In genomic region chrX:10485664-10486211, GRCm38 (mm10) we compare ENCODE assay signal across 8 mouse cellular contexts. TPM values are rescaled to one million over a fixed set of nuclear protein-coding genes. Genes with fewer than 3 reads are reported as not detected.
DNase-seq lines count a peak whose midpoint lies in the region; ATAC-seq and TF ChIP-seq lines count a peak whose summit lies in the region.

No protein-coding gene starts in this region.

- ATAC-seq in limb, embryonic 11.5 days (ENCODE audit: insufficient number of reproducible peaks, low FRiP score, low TSS enrichment, low read depth): peak; percentile 60; the same call in 1 of the 2 replicates
- peak; percentile 89 for ATAC-seq in midbrain, embryonic 14.5 days (ENCODE audit: low FRiP score, low TSS enrichment)

- 20% methylated on average over 27 of the region's 27 CpGs for WGBS in embryonic facial prominence, embryonic 10.5 days
- 5% methylated on average over 27 of the region's 27 CpGs for WGBS in kidney, adult 2 months
- 17% methylated on average over 27 of the region's 27 CpGs for WGBS in limb, embryonic 11.5 days
- WGBS in midbrain, embryonic 14.5 days: 15% methylated on average over 27 of the region's 27 CpGs

- H3K27ac ChIP-seq in embryonic facial prominence, embryonic 10.5 days (replicated peaks): peak overlapping the region; percentile 82
- H3K27ac ChIP-seq in kidney, adult 2 months (ENCODE audit: insufficient read depth, low read depth, low read length): no peak overlapping the region
- H3K27ac ChIP-seq in limb, embryonic 11.5 days (replicated peaks; ENCODE audit: low read depth, low read length): no peak overlapping the region
- peak overlapping the region; percentile 77 for H3K27ac ChIP-seq in midbrain, embryonic 14.5 days (replicated peaks; ENCODE audit: low read depth, low read length)
- no peak overlapping the region for H3K27ac ChIP-seq in testis, adult 2 months (ENCODE audit: control insufficient read depth, insufficient read depth, low read depth, low read length)

- H3K27me3 ChIP-seq in embryonic facial prominence, embryonic 10.5 days (replicated peaks; ENCODE audit: low read depth, poor library complexity, severe bottlenecking): peaks cover 21% of the 10 kb centered on the region
- no peaks in the 10 kb centered on the region for H3K27me3 ChIP-seq in kidney, adult 2 months (replicated peaks; ENCODE audit: control insufficient read depth, insufficient read depth, low read length)
- no peaks in the 10 kb centered on the region for H3K27me3 ChIP-seq in limb, embryonic 11.5 days (ENCODE audit: control insufficient read depth, insufficient read depth, low read length)
- H3K27me3 ChIP-seq in midbrain, embryonic 14.5 days (ENCODE audit: control insufficient read depth, insufficient read depth, low read length): no peaks in the 10 kb centered on the region
- no peaks in the 10 kb centered on the region for H3K27me3 ChIP-seq in testis, adult 2 months (ENCODE audit: control insufficient read depth, insufficient read depth, low read length)

- DNase-seq in layer of hippocampus, adult 11-12 months (ENCODE audit: low spot score): peak; percentile 65
- DNase-seq in layer of hippocampus, adult 9-10 months (ENCODE audit: low spot score): no peak
- peak; percentile 69 for DNase-seq in embryonic facial prominence, embryonic 10.5 days (ENCODE audit: low spot score)
- DNase-seq in heart, adult 18-20 months: peak; percentile 33 to 44
- DNase-seq in kidney, adult 2 months: peak; percentile 38
- DNase-seq in limb, embryonic 11.5 days (ENCODE audit: low spot score): peak; percentile 51
- peak; percentile 79 for DNase-seq in midbrain, embryonic 14.5 days

- no peaks in the 10 kb centered on the region for H3K36me3 ChIP-seq in embryonic facial prominence, embryonic 10.5 days (replicated peaks)
- no peaks in the 10 kb centered on the region for H3K36me3 ChIP-seq in kidney, adult 2 months (ENCODE audit: control insufficient read depth, insufficient read depth, low read length)
- H3K36me3 ChIP-seq in limb, embryonic 11.5 days (ENCODE audit: control insufficient read depth, insufficient read depth, low read length): no peaks in the 10 kb centered on the region
- H3K36me3 ChIP-seq in midbrain, embryonic 14.5 days (ENCODE audit: control insufficient read depth, insufficient read depth, low read length): no peaks in the 10 kb centered on the region
- H3K36me3 ChIP-seq in testis, adult 2 months (ENCODE audit: control insufficient read depth, insufficient read depth, low read length): no peaks in the 10 kb centered on the region

- H3K9ac ChIP-seq in limb, embryonic 11.5 days (ENCODE audit: low read length): 0 out of 2 replicates have a peak overlapping the region, but pooled peaks have one; percentile 37
- H3K9ac ChIP-seq in midbrain, embryonic 14.5 days (replicated peaks; ENCODE audit: low read length): peak overlapping the region; percentile 59

- TF ChIP-seq CTCF in kidney, adult 2 months (conservative IDR thresholded peaks at IDR 0.05; ENCODE audit: insufficient read depth, insufficient read length, low read depth, low read length): 0 out of 2 replicates have a peak, but pooled peaks have one; percentile 4
- TF ChIP-seq CTCF in testis, adult 2 months (IDR thresholded peaks at IDR 0.05; ENCODE audit: control insufficient read depth, insufficient read depth, insufficient replicate concordance, low read depth, low read length): no peak

- H3K4me2 ChIP-seq in limb, embryonic 11.5 days (ENCODE audit: low read depth, severe bottlenecking): peak overlapping the region; percentile 57
- H3K4me2 ChIP-seq in midbrain, embryonic 14.5 days (ENCODE audit: low read length): peak overlapping the region; percentile 53

- TF ChIP-seq POLR2A in kidney, adult 2 months (IDR thresholded peaks at IDR 0.05; ENCODE audit: low read depth, low read length): no peak
- no peak for TF ChIP-seq POLR2A in testis, adult 2 months (IDR thresholded peaks at IDR 0.05; ENCODE audit: control insufficient read depth, low read depth, low read length)

- peaks cover 5% of the 10 kb centered on the region; the same call in 1 of the 2 replicates for H3K4me1 ChIP-seq in embryonic facial prominence, embryonic 10.5 days
- H3K4me1 ChIP-seq in kidney, adult 2 months (ENCODE audit: control insufficient read depth, insufficient read depth, low read length): no peaks in the 10 kb centered on the region
- no peaks in the 10 kb centered on the region for H3K4me1 ChIP-seq in limb, embryonic 11.5 days (ENCODE audit: control insufficient read depth, insufficient read depth, low read length)
- no peaks in the 10 kb centered on the region for H3K4me1 ChIP-seq in midbrain, embryonic 14.5 days (ENCODE audit: control insufficient read depth, insufficient read depth, low read length)
- H3K4me1 ChIP-seq in testis, adult 2 months (ENCODE audit: control insufficient read depth, insufficient read depth, low read length): peaks cover 4% of the 10 kb centered on the region; the same call in 1 of the 2 replicates

- no peaks in the 10 kb centered on the region for H3K9me3 ChIP-seq in embryonic facial prominence, embryonic 10.5 days
- no peaks in the 10 kb centered on the region for H3K9me3 ChIP-seq in limb, embryonic 11.5 days (ENCODE audit: control insufficient read depth, low read length)
- no peaks in the 10 kb centered on the region for H3K9me3 ChIP-seq in midbrain, embryonic 14.5 days (ENCODE audit: control insufficient read depth, low read length)

- peak overlapping the region; percentile 63 for H3K4me3 ChIP-seq in embryonic facial prominence, embryonic 10.5 days
- peak overlapping the region; percentile 79 for H3K4me3 ChIP-seq in kidney, adult 2 months (ENCODE audit: insufficient read depth, low read depth, low read length)
- H3K4me3 ChIP-seq in limb, embryonic 11.5 days (ENCODE audit: low read depth, low read length): peak overlapping the region; percentile 37
- H3K4me3 ChIP-seq in midbrain, embryonic 14.5 days (replicated peaks; ENCODE audit: low read depth, low read length): peak overlapping the region; percentile 47
- peak overlapping the region; percentile 74 for H3K4me3 ChIP-seq in testis, adult 2 months (ENCODE audit: control insufficient read depth, low read depth, low read length)

RNA-seq across cellular contexts. Expression of gene Tspan7, which starts 0.8 kb away (rescaled TPM):
- 84.4 and 87.8 TPM in 2 replicates for polyA plus RNA-seq in embryonic facial prominence, embryonic 10.5 days (2016; fragmentation: Nextera tagmentation; extraction: Ambion mirVana)
- total RNA-seq in heart, adult 18-20 months (2021): 100 to 1,000 TPM; 126 to 137 TPM
- 81.7 and 86.1 TPM in 2 replicates for polyA plus RNA-seq in kidney, adult 2 months (2012; rRNA removed)
- 49.2 and 50.9 TPM in 2 replicates for polyA plus RNA-seq in limb, embryonic 11.5 days (2014; fragmentation: Nextera tagmentation; extraction: Ambion mirVana)
- 332 and 367 TPM in 2 replicates for polyA plus RNA-seq in midbrain, embryonic 14.5 days (2014; fragmentation: Nextera tagmentation; extraction: Ambion mirVana)
- 2.8 and 4.0 TPM in 2 replicates for polyA plus RNA-seq in testis, adult 2 months (2012; rRNA removed)

Comparison
In these comparisons a context has a peak if more than half of its experiments do, and no peak if none do; other contexts are left out.
1. H3K27ac ChIP-seq: peak in embryonic facial prominence, embryonic 10.5 days (single experiment) and midbrain, embryonic 14.5 days (single experiment); none in kidney, adult 2 months (single experiment), limb, embryonic 11.5 days (single experiment) and testis, adult 2 months (single experiment).
2. RNA of gene Tspan7, which starts 0.8 kb away (polyA plus RNA-seq): 332 to 367 TPM in midbrain, embryonic 14.5 days, 81.7 to 86.1 TPM in kidney, adult 2 months, 84.4 to 87.8 TPM in embryonic facial prominence, embryonic 10.5 days and 49.2 to 50.9 TPM in limb, embryonic 11.5 days; 2.8 to 4.0 TPM in testis, adult 2 months; every median in the first group is over 10 times any median in the second.
3. Peak in every context shown above with its lines, with median percentiles within 50 percentile points of each other: H3K4me3 ChIP-seq.